Mouse (Mus musculus) spleen, adult 18-20 months (tissue): ENCODE results near the gene Zranb3.
"Not testable (repeated sequence)": the region's sequence is repeated elsewhere in the genome, so short reads cannot be mapped to it uniquely, and the experiment has no call there.

Source experiments
- DNase-seq, 2 experiments: peaks; one replicate each; pipeline ENCODE4 v3.0.0; 2022; ENCODE audit warnings: mixed read lengths in 2 of 2

Gene Zranb3

GRCm38 (mm10) chr1:128058625-128059024 is 44.2 kb downstream of the Zranb3 start:
- DNase-seq, result no peak

- DNase-seq, result no peak
Measured at GRCm38 (mm10) chr1:128057269-128057668, 45.6 kb downstream of the Zranb3 start.

- no peak for DNase-seq
Measured at GRCm38 (mm10) chr1:128046920-128047319, 55.9 kb downstream of the Zranb3 start.

GRCm38 (mm10) chr1:128046455-128046854 is 56.4 kb downstream of the Zranb3 start:
- no peak for DNase-seq

GRCm38 (mm10) chr1:128044181-128044580 is 58.7 kb downstream of the Zranb3 start:
- no peak for DNase-seq

GRCm38 (mm10) chr1:128036296-128036695 is 66.6 kb downstream of the Zranb3 start:
- DNase-seq, result no peak

GRCm38 (mm10) chr1:128032123-128032522 is 70.7 kb downstream of the Zranb3 start:
- DNase-seq, result no peak

GRCm38 (mm10) chr1:128031524-128031923 is 71.3 kb downstream of the Zranb3 start:
- no peak for DNase-seq

GRCm38 (mm10) chr1:128024363-128025114 is 78.3 kb downstream of the Zranb3 start:
- no peak for DNase-seq

GRCm38 (mm10) chr1:128020001-128020770 is 82.7 kb downstream of the Zranb3 start:
- no peak for DNase-seq

GRCm38 (mm10) chr1:128016035-128016492 is 86.8 kb downstream of the Zranb3 start:
- no peak for DNase-seq

- DNase-seq, result no peak
Measured at GRCm38 (mm10) chr1:128013698-128014386, 89.0 kb downstream of the Zranb3 start.

GRCm38 (mm10) chr1:128009751-128010150 is 93.1 kb downstream of the Zranb3 start:
- no peak for DNase-seq

- not testable (repeated sequence) for DNase-seq
Measured at GRCm38 (mm10) chr1:128006042-128006600, 96.7 kb downstream of the Zranb3 start.

- DNase-seq, result no peak
Measured at GRCm38 (mm10) chr1:128004371-128004720, 98.5 kb downstream of the Zranb3 start.

- no peak for DNase-seq
Measured at GRCm38 (mm10) chr1:128003712-128004370, 99.0 kb downstream of the Zranb3 start.

- DNase-seq, result no peak
Measured at GRCm38 (mm10) chr1:128002159-128002558, 100.7 kb downstream of the Zranb3 start.

- not testable (repeated sequence) for DNase-seq
Measured at GRCm38 (mm10) chr1:128000931-128001330, 101.9 kb downstream of the Zranb3 start.

- no peak for DNase-seq
Measured at GRCm38 (mm10) chr1:127993892-127994291, 109.0 kb downstream of the Zranb3 start.

GRCm38 (mm10) chr1:127989876-127990731 is 112.7 kb downstream of the Zranb3 start:
- no peak for DNase-seq

- DNase-seq, result no peak
Measured at GRCm38 (mm10) chr1:127989387-127989786, 113.5 kb downstream of the Zranb3 start.

- DNase-seq, result no peak
Measured at GRCm38 (mm10) chr1:127988246-127988645, 114.6 kb downstream of the Zranb3 start.
